Mouse (Mus musculus) liver, adult 2 months (tissue): ENCODE data around the gene Ddx3x.

Experiments
- CTCF ChIP-seq: fragments of 200-500 bp; IDR thresholded peaks from 2 replicates; pipeline ENCODE4 v1.5.1; 2011; ENCODE audit warnings: low read depth, low read length, control low read depth
- POLR2A ChIP-seq: fragments of 200-500 bp; IDR thresholded peaks from 2 replicates; pipeline ENCODE4 v1.6.1; 2011; ENCODE audit warnings: low read length, control low read depth; ENCODE audit not compliant: insufficient read depth; ENCODE audit errors: extremely low read depth

DNA sequence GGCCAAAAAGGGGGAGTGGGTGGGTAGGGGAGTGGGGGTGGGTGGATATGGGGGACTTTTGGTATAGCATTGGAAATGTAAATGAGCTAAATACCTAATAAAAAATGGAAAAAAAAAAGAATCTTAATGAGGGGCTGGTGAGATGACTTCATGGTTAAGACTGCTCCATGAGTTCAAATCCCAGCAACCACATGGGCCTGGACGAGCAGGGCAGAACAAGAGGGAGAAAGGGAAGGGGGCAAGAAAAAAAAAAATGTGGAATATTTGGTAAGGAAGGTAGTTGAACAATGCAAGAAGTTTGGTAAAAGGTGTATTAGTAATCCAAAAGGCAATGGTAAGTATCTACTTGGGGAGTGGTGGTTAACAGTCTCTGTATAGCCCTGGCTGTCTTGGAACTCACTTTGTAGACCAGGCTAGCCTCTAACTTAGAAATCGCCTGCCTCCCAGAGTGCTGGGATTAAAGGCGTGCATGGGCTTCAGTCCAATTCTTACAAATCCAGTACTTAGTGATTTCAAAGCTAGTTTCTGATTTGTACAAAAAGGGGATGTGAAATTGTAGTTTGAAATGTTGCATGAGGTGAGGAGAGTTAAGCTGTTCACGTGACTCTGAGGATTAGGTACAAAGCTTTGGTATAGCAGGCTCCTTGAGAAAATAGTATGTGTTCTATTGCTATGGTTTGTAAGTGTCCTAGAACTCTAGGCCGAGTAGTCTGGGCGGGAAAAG is 13.9 kb downstream of the Ddx3x start:
- TF ChIP-seq CTCF: no peak
- TF ChIP-seq POLR2A: no peak
